Mouse (Mus musculus) liver, embryonic 14.5 days (tissue): ENCODE measurements around the gene Sox6.

Experiments
- CTCF ChIP-seq: IDR thresholded peaks from 2 replicates; pipeline ENCODE4 v1.5.1; 2016; ENCODE audit warnings: antibody characterized with exemption, low read depth, control low read depth
- EP300 ChIP-seq: IDR thresholded peaks from 2 replicates; pipeline ENCODE4 v1.6.1; 2016; ENCODE audit warnings: antibody characterized with exemption, low read depth

DNA sequence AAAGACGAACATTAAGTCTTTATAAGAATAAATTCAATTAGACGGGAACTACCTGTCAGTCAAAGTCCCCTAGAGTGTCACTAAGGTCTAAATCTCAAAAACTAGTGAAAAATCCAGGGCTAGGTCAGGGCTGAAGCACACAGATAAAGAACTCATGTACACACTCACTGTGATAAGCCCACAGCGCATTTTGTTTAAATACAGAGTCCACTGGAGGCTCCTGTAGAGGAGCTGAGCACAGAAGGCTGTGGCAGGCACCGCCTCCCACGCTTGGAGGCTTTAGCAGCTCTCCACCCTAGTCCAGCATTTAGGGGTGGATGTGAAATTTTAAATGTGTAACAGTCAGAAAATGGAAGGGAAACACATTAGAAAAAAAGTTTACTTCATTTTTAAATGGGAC, 262.3 kb downstream of the Sox6 start:
- TF ChIP-seq EP300 (no peak), CTCF (no peak)
